Mouse (Mus musculus): ENCODE measurements around the gene Ggct. TPM values are rescaled to one million over a fixed set of nuclear protein-coding genes. Genes with fewer than 3 reads are reported as not detected.

Ggct gene
- polyA plus RNA-seq, 1 experiment from 2014 or later: 18.3 TPM

GRCm38 (mm10) chr6:54988141-54988540, 4.6 kb downstream of the Ggct start:
- H3K4me1 ChIP-seq (replicated peaks): peaks cover 11% of the 10 kb centered on the region
- no peaks in the 10 kb centered on the region for H3K9me3 ChIP-seq
- H3K9ac ChIP-seq: no peak overlapping the region
- H3K36me3 ChIP-seq: no peaks in the 10 kb centered on the region
- H3K27me3 ChIP-seq: no peaks in the 10 kb centered on the region
- no peak for ATAC-seq (ENCODE audit: low read depth)
- 92% methylated on average over 6 of the region's 6 CpGs for WGBS
- no peak overlapping the region for H3K27ac ChIP-seq (replicated peaks)
- no peak overlapping the region for H3K4me3 ChIP-seq
- H3K4me2 ChIP-seq: no peak overlapping the region

DNA sequence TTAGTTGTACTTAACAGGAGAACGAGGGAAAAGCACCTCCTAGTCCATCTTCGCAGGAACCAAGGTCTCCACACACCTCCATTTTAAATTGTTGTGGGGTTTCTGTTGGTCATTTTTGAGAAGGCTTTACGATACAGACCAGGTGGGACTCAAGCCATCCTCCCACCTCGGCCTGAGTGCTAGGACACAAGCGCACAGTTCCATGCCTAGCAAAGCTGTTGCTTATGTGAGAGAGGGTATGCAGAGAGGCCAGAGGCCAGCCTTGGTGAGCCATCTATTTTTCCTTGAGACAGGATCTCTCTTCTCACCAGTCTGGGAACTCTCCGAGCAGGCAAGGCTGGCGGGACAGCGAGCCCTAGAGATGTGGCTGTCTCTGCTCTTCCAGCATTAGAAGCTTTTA, 8.7 kb downstream of the Ggct start:
- Histone ChIP-seq H3K9ac (no peak overlapping the region), H3K36me3 (no peaks in the 10 kb centered on the region), H3K4me3 (no peak overlapping the region), H3K4me1 (replicated peaks) (no peaks in the 10 kb centered on the region), H3K4me2 (no peak overlapping the region), H3K27ac (replicated peaks) (no peak overlapping the region), H3K9me3 (no peaks in the 10 kb centered on the region), H3K27me3 (no peaks in the 10 kb centered on the region)
- WGBS: 95% methylated on average over 8 of the region's 8 CpGs
- ATAC-seq (ENCODE audit: low read depth): no peak

GRCm38 (mm10) chr6:54983526-54984050, 9.2 kb downstream of the Ggct start:
- WGBS: 97% methylated on average over 4 of the region's 4 CpGs
- Histone ChIP-seq H3K4me3 (no peak overlapping the region), H3K9me3 (no peaks in the 10 kb centered on the region), H3K36me3 (no peaks in the 10 kb centered on the region), H3K4me2 (no peak overlapping the region), H3K9ac (no peak overlapping the region), H3K27ac (replicated peaks) (no peak overlapping the region), H3K4me1 (replicated peaks) (no peaks in the 10 kb centered on the region), H3K27me3 (no peaks in the 10 kb centered on the region)
- no peak for ATAC-seq (ENCODE audit: low read depth)

- Histone ChIP-seq H3K9me3 (no peaks in the 10 kb centered on the region), H3K4me1 (replicated peaks) (no peaks in the 10 kb centered on the region), H3K27ac (replicated peaks) (no peak overlapping the region), H3K27me3 (0 out of 2 replicates have a peak, but pooled peaks cover 9% of the 10 kb centered on the region), H3K4me3 (no peak overlapping the region), H3K4me2 (no peak overlapping the region), H3K9ac (no peak overlapping the region), H3K36me3 (no peaks in the 10 kb centered on the region)
- 95% methylated on average over 6 of the region's 6 CpGs for WGBS
- no peak for ATAC-seq (ENCODE audit: low read depth)
These were observed 13.3 kb downstream of the Ggct start for GRCm38 (mm10) chr6:54979426-54979825.

GRCm38 (mm10) chr6:54975616-54976015, 17.1 kb downstream of the Ggct start:
- Histone ChIP-seq H3K36me3 (no peaks in the 10 kb centered on the region), H3K9me3 (no peaks in the 10 kb centered on the region), H3K4me2 (no peak overlapping the region), H3K27ac (replicated peaks) (no peak overlapping the region), H3K4me3 (no peak overlapping the region), H3K9ac (no peak overlapping the region), H3K27me3 (peaks cover 37% of the 10 kb centered on the region), H3K4me1 (replicated peaks) (peaks cover 15% of the 10 kb centered on the region)
- ATAC-seq (ENCODE audit: low read depth): no peak
- WGBS: 74% methylated on average over 1 of the region's 1 CpGs

DNA sequence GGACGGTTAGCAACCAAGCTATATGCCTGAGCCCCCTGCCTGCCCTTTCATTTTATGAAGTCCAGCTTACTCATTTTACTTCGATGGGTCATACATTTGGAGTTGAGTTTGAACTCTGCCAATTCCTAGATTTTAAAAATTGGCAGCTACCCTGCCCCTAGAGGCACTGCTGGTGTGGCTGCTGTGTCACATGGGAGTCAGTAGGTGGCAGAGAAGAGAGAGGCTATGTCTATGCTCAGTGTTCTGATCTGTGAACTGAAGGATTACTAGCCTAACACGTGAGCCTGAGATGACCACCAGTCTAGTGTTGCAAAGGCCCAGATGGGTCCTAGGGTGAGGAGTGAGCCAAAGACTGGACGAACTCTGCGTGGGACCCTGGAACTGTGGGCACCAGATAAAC, 18.2 kb downstream of the Ggct start:
- no peak for ATAC-seq (ENCODE audit: low read depth)
- no peak overlapping the region for H3K27ac ChIP-seq (replicated peaks)
- H3K27me3 ChIP-seq: peaks cover 37% of the 10 kb centered on the region
- peaks cover 15% of the 10 kb centered on the region for H3K4me1 ChIP-seq (replicated peaks)
- H3K4me2 ChIP-seq: no peak overlapping the region
- H3K9me3 ChIP-seq: no peaks in the 10 kb centered on the region
- H3K4me3 ChIP-seq: no peak overlapping the region
- H3K9ac ChIP-seq: no peak overlapping the region
- WGBS: 71% methylated on average over 5 of the region's 5 CpGs
- H3K36me3 ChIP-seq: no peaks in the 10 kb centered on the region

GRCm38 (mm10) chr6:54972929-54973211, 19.9 kb downstream of the Ggct start:
- H3K36me3 ChIP-seq: no peaks in the 10 kb centered on the region
- H3K9ac ChIP-seq: no peak overlapping the region
- peaks cover 37% of the 10 kb centered on the region for H3K27me3 ChIP-seq
- H3K27ac ChIP-seq (replicated peaks): no peak overlapping the region
- 16% methylated on average over 5 of the region's 5 CpGs for WGBS
- no peaks in the 10 kb centered on the region for H3K9me3 ChIP-seq
- peaks cover 15% of the 10 kb centered on the region for H3K4me1 ChIP-seq (replicated peaks)
- no peak for ATAC-seq (ENCODE audit: low read depth)
- H3K4me2 ChIP-seq: peak overlapping the region; percentile 94
- H3K4me3 ChIP-seq: peak overlapping the region; percentile 58

GRCm38 (mm10) chr6:54972111-54972928, 20.4 kb downstream of the Ggct start, which contains the start of gene Nod1:
TSS of gene Nod1 (minus strand) at chr6:54972612.
- peak within 1 kb of the TSS; percentile 58 for H3K4me3 ChIP-seq
- peak within 1 kb of the TSS; percentile 94 for H3K4me2 ChIP-seq
- H3K36me3 ChIP-seq: no peaks in the 10 kb centered on the region
- H3K9me3 ChIP-seq: no peaks in the 10 kb centered on the region
- peaks cover 40% of the 10 kb centered on the region for H3K27me3 ChIP-seq
- 3% methylated on average over 51 of the region's 53 CpGs for WGBS
- 0 out of 2 replicates have a peak within 1 kb of the TSS, but pooled peaks have one; percentile 42 for H3K27ac ChIP-seq (replicated peaks)
- peak within 1 kb of the TSS; percentile 72 for H3K9ac ChIP-seq
- ATAC-seq (ENCODE audit: low read depth): peak; percentile 93
- H3K4me1 ChIP-seq (replicated peaks): peaks cover 15% of the 10 kb centered on the region

GRCm38 (mm10) chr6:54971731-54972110, 21.0 kb downstream of the Ggct start:
- Histone ChIP-seq H3K9me3 (no peaks in the 10 kb centered on the region), H3K36me3 (no peaks in the 10 kb centered on the region), H3K4me1 (replicated peaks) (peaks cover 15% of the 10 kb centered on the region), H3K9ac (peak overlapping the region; percentile 72), H3K4me2 (peak overlapping the region; percentile 94), H3K27ac (replicated peaks) (0 out of 2 replicates have a peak overlapping the region, but pooled peaks have one; percentile 42), H3K4me3 (peak overlapping the region; percentile 58), H3K27me3 (peaks cover 44% of the 10 kb centered on the region)
- no peak for ATAC-seq (ENCODE audit: low read depth)
- 19% methylated on average over 8 of the region's 8 CpGs for WGBS

DNA sequence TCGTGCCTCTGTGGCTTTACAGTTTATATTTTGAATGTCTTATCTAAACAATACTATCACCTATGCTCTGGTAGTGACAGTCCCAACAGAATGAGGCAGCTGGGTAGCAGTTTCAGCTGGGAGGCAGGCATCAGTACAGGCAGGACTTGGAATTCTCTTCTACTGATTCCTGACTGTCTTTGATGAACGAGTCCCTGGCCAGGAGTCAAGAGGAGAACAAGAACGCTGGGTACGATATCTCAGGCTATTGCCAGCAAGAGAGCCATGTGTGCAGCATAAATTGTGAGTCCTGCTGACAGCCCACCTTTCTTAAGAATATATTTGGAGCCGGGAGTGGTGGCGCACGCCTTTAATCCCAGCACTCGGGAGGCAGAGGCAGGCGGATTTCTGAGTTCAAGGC, 22.2 kb downstream of the Ggct start:
- Histone ChIP-seq H3K9me3 (no peaks in the 10 kb centered on the region), H3K36me3 (no peaks in the 10 kb centered on the region), H3K9ac (no peak overlapping the region), H3K4me3 (no peak overlapping the region), H3K4me2 (no peak overlapping the region), H3K27ac (replicated peaks) (no peak overlapping the region), H3K4me1 (replicated peaks) (peaks cover 15% of the 10 kb centered on the region), H3K27me3 (peaks cover 44% of the 10 kb centered on the region)
- ATAC-seq (ENCODE audit: low read depth): no peak
- WGBS: 73% methylated on average over 9 of the region's 9 CpGs

DNA sequence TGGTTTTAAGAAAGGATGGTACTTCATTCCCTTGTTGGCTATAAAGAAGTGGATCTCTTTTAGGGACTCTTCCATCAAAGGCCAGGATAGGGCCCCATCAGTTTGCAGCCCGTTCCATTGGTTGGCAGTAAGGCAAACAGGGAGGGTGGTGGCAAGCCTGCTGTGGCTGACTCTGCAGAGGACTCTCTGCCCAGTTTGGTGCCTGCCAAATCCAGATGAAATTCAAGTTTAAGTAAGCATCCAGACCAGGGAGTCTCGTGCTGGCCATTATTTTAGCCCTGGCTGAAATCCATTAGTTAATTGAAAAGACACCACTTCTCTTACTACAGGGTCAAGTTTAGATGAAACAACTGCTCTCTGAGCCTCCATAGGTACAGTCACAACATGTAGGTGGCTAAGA, 22.9 kb downstream of the Ggct start:
- peaks cover 38% of the 10 kb centered on the region for H3K27me3 ChIP-seq
- no peak overlapping the region for H3K9ac ChIP-seq
- peaks cover 15% of the 10 kb centered on the region for H3K4me1 ChIP-seq (replicated peaks)
- 60% methylated on average over 2 of the region's 2 CpGs for WGBS
- H3K4me3 ChIP-seq: no peak overlapping the region
- no peak overlapping the region for H3K4me2 ChIP-seq
- H3K27ac ChIP-seq (replicated peaks): no peak overlapping the region
- no peaks in the 10 kb centered on the region for H3K9me3 ChIP-seq
- ATAC-seq (ENCODE audit: low read depth): no peak
- no peaks in the 10 kb centered on the region for H3K36me3 ChIP-seq

- Histone ChIP-seq H3K27me3 (peaks cover 20% of the 10 kb centered on the region), H3K9ac (no peak overlapping the region), H3K36me3 (no peaks in the 10 kb centered on the region), H3K27ac (replicated peaks) (no peak overlapping the region), H3K4me1 (replicated peaks) (peaks cover 10% of the 10 kb centered on the region), H3K4me3 (no peak overlapping the region), H3K4me2 (no peak overlapping the region), H3K9me3 (no peaks in the 10 kb centered on the region)
- no peak for ATAC-seq (ENCODE audit: low read depth)
- 40% methylated on average over 10 of the region's 10 CpGs for WGBS
These were observed 25.2 kb downstream of the Ggct start for GRCm38 (mm10) chr6:54967591-54967990.

GRCm38 (mm10) chr6:54965234-54965633, 27.5 kb downstream of the Ggct start:
- Histone ChIP-seq H3K4me3 (no peak overlapping the region), H3K4me2 (no peak overlapping the region), H3K9me3 (no peaks in the 10 kb centered on the region), H3K27me3 (peaks cover 7% of the 10 kb centered on the region), H3K4me1 (replicated peaks) (no peaks in the 10 kb centered on the region), H3K36me3 (no peaks in the 10 kb centered on the region), H3K27ac (replicated peaks) (no peak overlapping the region), H3K9ac (no peak overlapping the region)
- ATAC-seq (ENCODE audit: low read depth): no peak
- WGBS: 64% methylated on average over 5 of the region's 5 CpGs

All from neural tube, embryonic 13.5 days (tissue).